Mouse (Mus musculus) forelimb bud, embryonic 11.5 days (tissue): ENCODE results near the gene Fggy.

Experiments
- DNase-seq: peaks from one replicate; pipeline ENCODE4 v3.0.0-alpha.2; 2012; ENCODE audit warnings: low read depth, low spot score

Fggy gene

GRCm38 (mm10) chr4:95557333-95557956 is at the start of gene Fggy:
Fggy (plus strand) TSS chr4:95557507.
- DNase-seq: peak; percentile 96

GRCm38 (mm10) chr4:95507946-95508311 is 49.4 kb upstream of the Fggy start:
- no peak for DNase-seq

- no peak for DNase-seq
These were observed 38.9 kb upstream of the Fggy start for GRCm38 (mm10) chr4:95518382-95518781.

GRCm38 (mm10) chr4:95519975-95520642 is 37.2 kb upstream of the Fggy start:
- no peak for DNase-seq

- DNase-seq: no peak
These were observed 36.7 kb upstream of the Fggy start for GRCm38 (mm10) chr4:95520643-95521032.

- DNase-seq: no peak
These were observed 30.7 kb upstream of the Fggy start for GRCm38 (mm10) chr4:95526588-95526987.

- no peak for DNase-seq
These were observed 26.6 kb upstream of the Fggy start for GRCm38 (mm10) chr4:95530757-95531156.

- no peak for DNase-seq
These were observed 23.4 kb upstream of the Fggy start for GRCm38 (mm10) chr4:95533946-95534345.

GRCm38 (mm10) chr4:95541382-95542038 is 15.8 kb upstream of the Fggy start:
- no peak for DNase-seq

GRCm38 (mm10) chr4:95542039-95542790 is 15.1 kb upstream of the Fggy start:
- no peak for DNase-seq

GRCm38 (mm10) chr4:95543529-95543928 is 13.8 kb upstream of the Fggy start:
- DNase-seq: no peak

- DNase-seq: no peak
These were observed 509 bp upstream of the Fggy start for GRCm38 (mm10) chr4:95556663-95557332.

GRCm38 (mm10) chr4:95558271-95558888 is 1.1 kb downstream of the Fggy start:
- DNase-seq: no peak

- no peak for DNase-seq
These were observed 14.3 kb downstream of the Fggy start for GRCm38 (mm10) chr4:95571621-95572020.

- no peak for DNase-seq
These were observed 16.4 kb downstream of the Fggy start for GRCm38 (mm10) chr4:95573704-95574103.

GRCm38 (mm10) chr4:95575411-95575911 is 18.2 kb downstream of the Fggy start:
- DNase-seq: no peak

GRCm38 (mm10) chr4:95579183-95579582 is 21.9 kb downstream of the Fggy start:
- no peak for DNase-seq

- DNase-seq: no peak
These were observed 26.9 kb downstream of the Fggy start for GRCm38 (mm10) chr4:95584107-95584762.

- DNase-seq: no peak
These were observed 29.1 kb downstream of the Fggy start for GRCm38 (mm10) chr4:95586274-95587001.
